Mouse (Mus musculus): ENCODE measurements around the gene Fbxl13.

GRCm38 (mm10) chr5:21529110-21529720 lies 116.2 kb downstream of the Fbxl13 start:
- TF ChIP-seq MAX (IDR thresholded peaks at IDR 0.05; ENCODE audit: low read length) (no peak), EP300 (IDR thresholded peaks at IDR 0.05; ENCODE audit: low read length) (no peak), POLR2A (IDR thresholded peaks at IDR 0.05; ENCODE audit: low read depth, low read length) (no peak), CHD2 (IDR thresholded peaks at IDR 0.05; ENCODE audit: low read length) (no peak), CTCF (conservative IDR thresholded peaks at IDR 0.05 in 1 of 2, IDR thresholded peaks at IDR 0.05 in 1 of 2; ENCODE audit: low read depth in 2 of 2, low read length in 2 of 2) (no peak), POLR2AphosphoS2 (IDR thresholded peaks at IDR 0.05; ENCODE audit: low read depth, low read length) (no peak), TBP (conservative IDR thresholded peaks at IDR 0.05; ENCODE audit: low read depth, low read length) (no peak), RAD21 (IDR thresholded peaks at IDR 0.05; ENCODE audit: low read depth, low read length) (no peak), JUND (conservative IDR thresholded peaks at IDR 0.05; ENCODE audit: low read depth, low read length) (no peak), MEF2A (IDR thresholded peaks at IDR 0.05; ENCODE audit: borderline replicate concordance, low read depth, low read length) (no peak), ZNF384 (IDR thresholded peaks at IDR 0.05; ENCODE audit: low read depth, low read length) (no peak)

All from CH12.LX (cell line).